21 mouse cellular contexts compared by ENCODE assay signal in the genomic region with DNA sequence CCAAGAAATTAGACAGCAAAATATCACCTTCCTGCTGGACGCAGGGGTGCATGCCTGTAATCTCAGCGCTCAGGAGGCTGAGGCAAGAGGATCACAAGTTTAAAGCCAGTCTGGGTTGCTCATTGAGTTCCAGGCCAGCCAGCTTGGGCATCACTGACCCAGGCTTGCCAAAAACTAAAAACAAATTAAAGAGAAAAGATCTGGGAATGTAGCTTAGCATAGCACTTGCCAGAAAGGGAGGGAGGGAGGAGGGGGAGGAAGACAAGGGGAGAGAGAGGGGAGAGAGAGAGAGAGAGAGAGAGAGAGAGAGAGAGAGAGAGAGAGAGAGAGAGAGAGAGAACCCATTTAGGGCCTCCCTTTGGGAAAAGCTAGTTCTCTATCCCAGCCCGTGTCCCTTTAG.
DNase-seq lines count a peak whose midpoint lies in the region; ATAC-seq lines count a peak whose summit lies in the region.
"Had no signal": no experiment of that assay in that cellular context is flagged by ENCODE, and none has a peak within 500 bp of the region (broad histone marks: within the 10 kb centered on the region; RNA-seq: fewer than 3 reads in every experiment).

No protein-coding gene starts in this region.

- no peaks in the 10 kb centered on the region for H3K9me3 ChIP-seq in neural tube, embryonic 11.5 days (ENCODE audit: control insufficient read depth, low read length)
- no peaks in the 10 kb centered on the region for H3K9me3 ChIP-seq in forebrain, embryonic 15.5 days
- no peaks in the 10 kb centered on the region for H3K9me3 ChIP-seq in midbrain, embryonic 13.5 days
- no peaks in the 10 kb centered on the region for H3K9me3 ChIP-seq in neural tube, embryonic 15.5 days (replicated peaks)
- H3K9me3 ChIP-seq: heart, embryonic 10.5 days; limb, embryonic 12.5 days; stomach, embryonic 15.5 days had no signal

- H3K27ac ChIP-seq in neural tube, embryonic 11.5 days (ENCODE audit: low read depth, low read length), result peak overlapping the region; percentile 64; the same call in 1 of the 2 replicates
- peak overlapping the region; percentile 95 for H3K27ac ChIP-seq in forebrain, embryonic 15.5 days (replicated peaks)
- H3K27ac ChIP-seq in midbrain, embryonic 13.5 days, result peak overlapping the region; percentile 70
- peak overlapping the region; percentile 69; the same call in 1 of the 2 replicates for H3K27ac ChIP-seq in neural tube, embryonic 15.5 days (replicated peaks)
- H3K27ac ChIP-seq: heart, embryonic 10.5 days; limb, embryonic 12.5 days; liver, embryonic 12.5 days; stomach, embryonic 15.5 days had no signal

- H3K9ac ChIP-seq in neural tube, embryonic 11.5 days (ENCODE audit: low read length), result no peak overlapping the region
- no peak overlapping the region for H3K9ac ChIP-seq in forebrain, embryonic 15.5 days (replicated peaks)
- H3K9ac ChIP-seq in midbrain, embryonic 13.5 days (replicated peaks), result no peak overlapping the region
- H3K9ac ChIP-seq in neural tube, embryonic 15.5 days (replicated peaks), result no peak overlapping the region
- H3K9ac ChIP-seq: limb, embryonic 12.5 days; liver, embryonic 12.5 days; stomach, embryonic 15.5 days had no signal

- no peak overlapping the region for H3K4me2 ChIP-seq in neural tube, embryonic 11.5 days (ENCODE audit: low read depth)
- H3K4me2 ChIP-seq in forebrain, embryonic 15.5 days (replicated peaks), result no peak overlapping the region
- H3K4me2 ChIP-seq in midbrain, embryonic 13.5 days (replicated peaks), result no peak overlapping the region
- no peak overlapping the region for H3K4me2 ChIP-seq in neural tube, embryonic 15.5 days
- H3K4me2 ChIP-seq: limb, embryonic 12.5 days; liver, embryonic 12.5 days; stomach, embryonic 15.5 days had no signal

- 80% methylated on average over 3 of the region's 3 CpGs for WGBS in neural tube, embryonic 11.5 days
- 46% methylated on average over 3 of the region's 3 CpGs for whole genome bisulfite sequencing in forebrain, embryonic 15.5 days
- 55% methylated on average over 3 of the region's 3 CpGs for WGBS in midbrain, embryonic 13.5 days
- WGBS in neural tube, embryonic 15.5 days, result 49% methylated on average over 3 of the region's 3 CpGs

- no peak for DNase-seq in neural tube, embryonic 11.5 days (ENCODE audit: low spot score)
- no peak for DNase-seq in neural tube, embryonic 10.5 days (ENCODE audit: extremely low spot score, low spot score)
- DNase-seq in thymus, postnatal 14 days, result no peak
- no peak for DNase-seq in thymus, postnatal 10 days (ENCODE audit: low spot score in 2 of 2)
- no peak for DNase-seq in left cerebral cortex, postnatal 36 days (ENCODE audit: low spot score in 2 of 2)
- DNase-seq: adrenal gland, adult 8-10 months; cerebellum, postnatal 10 days; kidney, adult 2 months; kidney, postnatal 36 days; layer of hippocampus, adult 9-11 months; lung, adult 2 months; lung, postnatal 4 days; right cerebral cortex, postnatal 14 days; thymus, adult 18-20 months had no signal

- H3K36me3 ChIP-seq in neural tube, embryonic 11.5 days (ENCODE audit: control insufficient read depth, insufficient read depth, low read length), result no peaks in the 10 kb centered on the region
- H3K36me3 ChIP-seq in forebrain, embryonic 15.5 days, result no peaks in the 10 kb centered on the region
- no peaks in the 10 kb centered on the region for H3K36me3 ChIP-seq in midbrain, embryonic 13.5 days
- no peaks in the 10 kb centered on the region for H3K36me3 ChIP-seq in neural tube, embryonic 15.5 days
- H3K36me3 ChIP-seq: heart, embryonic 10.5 days; limb, embryonic 12.5 days; liver, embryonic 12.5 days; stomach, embryonic 15.5 days had no signal

- intact Hi-C loops in left cerebral cortex, postnatal 36 days (cut with DNase I), result no loop called here

- ATAC-seq in neural tube, embryonic 11.5 days (ENCODE audit: insufficient read depth, low FRiP score, low TSS enrichment), result no peak
- ATAC-seq in forebrain, embryonic 15.5 days (replicated peaks), result no peak
- no peak for ATAC-seq in midbrain, embryonic 13.5 days
- ATAC-seq in neural tube, embryonic 15.5 days (ENCODE audit: low FRiP score), result no peak
- ATAC-seq: liver, embryonic 12.5 days had no signal

- peaks cover 34% of the 10 kb centered on the region for H3K4me1 ChIP-seq in neural tube, embryonic 11.5 days (ENCODE audit: control insufficient read depth, insufficient read depth, low read length)
- peaks cover 56% of the 10 kb centered on the region for H3K4me1 ChIP-seq in forebrain, embryonic 15.5 days
- peaks cover 57% of the 10 kb centered on the region for H3K4me1 ChIP-seq in midbrain, embryonic 13.5 days (replicated peaks)
- peaks cover 39% of the 10 kb centered on the region for H3K4me1 ChIP-seq in neural tube, embryonic 15.5 days
- H3K4me1 ChIP-seq: heart, embryonic 10.5 days; stomach, embryonic 15.5 days had no signal

- no peak overlapping the region for H3K4me3 ChIP-seq in neural tube, embryonic 11.5 days (ENCODE audit: low read depth, low read length)
- no peak overlapping the region for H3K4me3 ChIP-seq in forebrain, embryonic 15.5 days
- H3K4me3 ChIP-seq in midbrain, embryonic 13.5 days (replicated peaks), result no peak overlapping the region
- no peak overlapping the region for H3K4me3 ChIP-seq in neural tube, embryonic 15.5 days (replicated peaks)
- H3K4me3 ChIP-seq: heart, embryonic 10.5 days; limb, embryonic 12.5 days; liver, embryonic 12.5 days; stomach, embryonic 15.5 days had no signal

- no peaks in the 10 kb centered on the region for H3K27me3 ChIP-seq in neural tube, embryonic 11.5 days (ENCODE audit: control insufficient read depth, insufficient read depth, low read length)
- H3K27me3 ChIP-seq in forebrain, embryonic 15.5 days, result no peaks in the 10 kb centered on the region
- peaks cover 8% of the 10 kb centered on the region for H3K27me3 ChIP-seq in midbrain, embryonic 13.5 days
- 0 out of 2 replicates have a peak, but pooled peaks cover 4% of the 10 kb centered on the region for H3K27me3 ChIP-seq in neural tube, embryonic 15.5 days (replicated peaks)
- H3K27me3 ChIP-seq: liver, embryonic 12.5 days; stomach, embryonic 15.5 days had no signal
